Comparison of ENCODE assay signal across 18 mouse cellular contexts in genomic region chr7:57842383-57842896, GRCm38 (mm10).
DNase-seq lines count a peak whose midpoint lies in the region; ATAC-seq and TF ChIP-seq lines count a peak whose summit lies in the region.
"Had no signal": no experiment of that assay in that cellular context is flagged by ENCODE, and none has a peak within 500 bp of the region (broad histone marks: within the 10 kb centered on the region; RNA-seq: fewer than 3 reads in every experiment).

No protein-coding gene starts in this region.

- H3K9ac ChIP-seq in forebrain, embryonic 14.5 days (ENCODE audit: low read length), result no peak overlapping the region
- H3K9ac ChIP-seq in forebrain, embryonic 12.5 days, result no peak overlapping the region
- no peak overlapping the region for H3K9ac ChIP-seq in forebrain, embryonic 16.5 days (replicated peaks; ENCODE audit: low read depth, low read length)
- H3K9ac ChIP-seq: embryonic facial prominence, embryonic 13.5 days; embryonic facial prominence, embryonic 15.5 days had no signal

- TF ChIP-seq CTCF in brain, embryonic 14.5 days (IDR thresholded peaks at IDR 0.05; ENCODE audit: borderline replicate concordance, extremely low read depth, insufficient read depth, insufficient read length), result no peak

- no peak for TF ChIP-seq POLR2A in brain, embryonic 14.5 days (IDR thresholded peaks at IDR 0.05; ENCODE audit: borderline replicate concordance, extremely low read depth, insufficient read depth, insufficient read length, poor library complexity, severe bottlenecking)

- no peaks in the 10 kb centered on the region for H3K9me3 ChIP-seq in forebrain, embryonic 14.5 days (replicated peaks; ENCODE audit: control insufficient read depth, low read length)
- no peaks in the 10 kb centered on the region for H3K9me3 ChIP-seq in forebrain, embryonic 12.5 days
- H3K9me3 ChIP-seq in forebrain, embryonic 16.5 days (ENCODE audit: control insufficient read depth, low read length), result peaks cover 3% of the 10 kb centered on the region; the same call in 1 of the 2 replicates
- H3K9me3 ChIP-seq in forebrain, embryonic 10.5 days, result no peaks in the 10 kb centered on the region
- H3K9me3 ChIP-seq: embryonic facial prominence, embryonic 13.5 days; embryonic facial prominence, embryonic 15.5 days had no signal

- no peak overlapping the region for H3K4me3 ChIP-seq in forebrain, embryonic 14.5 days (ENCODE audit: low read depth, low read length)
- no peak overlapping the region for H3K4me3 ChIP-seq in forebrain, embryonic 12.5 days (replicated peaks)
- no peak overlapping the region for H3K4me3 ChIP-seq in forebrain, embryonic 16.5 days (replicated peaks; ENCODE audit: low read length)
- H3K4me3 ChIP-seq in forebrain, embryonic 10.5 days, result no peak overlapping the region
- H3K4me3 ChIP-seq: embryonic facial prominence, embryonic 13.5 days; embryonic facial prominence, embryonic 15.5 days; erythroblast, embryonic 14.5 days had no signal

- H3K4me1 ChIP-seq in forebrain, embryonic 14.5 days (ENCODE audit: control insufficient read depth, insufficient read depth, low read length), result no peaks in the 10 kb centered on the region
- H3K4me1 ChIP-seq in forebrain, embryonic 12.5 days, result no peaks in the 10 kb centered on the region
- H3K4me1 ChIP-seq in forebrain, embryonic 16.5 days (replicated peaks; ENCODE audit: control insufficient read depth, insufficient read depth, low read length), result 0 out of 2 replicates have a peak, but pooled peaks cover 2% of the 10 kb centered on the region
- H3K4me1 ChIP-seq in forebrain, embryonic 10.5 days, result no peaks in the 10 kb centered on the region
- H3K4me1 ChIP-seq: embryonic facial prominence, embryonic 13.5 days; embryonic facial prominence, embryonic 15.5 days had no signal

- no peaks in the 10 kb centered on the region for H3K27me3 ChIP-seq in forebrain, embryonic 14.5 days (replicated peaks; ENCODE audit: control insufficient read depth, insufficient read depth, low read length)
- no peaks in the 10 kb centered on the region for H3K27me3 ChIP-seq in forebrain, embryonic 12.5 days
- no peaks in the 10 kb centered on the region for H3K27me3 ChIP-seq in forebrain, embryonic 16.5 days (replicated peaks; ENCODE audit: control insufficient read depth, insufficient read depth, low read length)
- no peaks in the 10 kb centered on the region for H3K27me3 ChIP-seq in forebrain, embryonic 10.5 days (ENCODE audit: poor library complexity, severe bottlenecking)
- H3K27me3 ChIP-seq: embryonic facial prominence, embryonic 13.5 days; embryonic facial prominence, embryonic 15.5 days had no signal

- H3K36me3 ChIP-seq in forebrain, embryonic 14.5 days (ENCODE audit: control insufficient read depth, insufficient read depth, low read length), result no peaks in the 10 kb centered on the region
- no peaks in the 10 kb centered on the region for H3K36me3 ChIP-seq in forebrain, embryonic 12.5 days (replicated peaks)
- H3K36me3 ChIP-seq in forebrain, embryonic 16.5 days (ENCODE audit: control insufficient read depth, insufficient read depth), result no peaks in the 10 kb centered on the region
- H3K36me3 ChIP-seq in forebrain, embryonic 10.5 days (replicated peaks), result no peaks in the 10 kb centered on the region
- H3K36me3 ChIP-seq: embryonic facial prominence, embryonic 13.5 days; embryonic facial prominence, embryonic 15.5 days had no signal

- DNase-seq in forebrain, embryonic 14.5 days (ENCODE audit: low spot score), result peak; percentile 23
- no peak for DNase-seq in forebrain, embryonic 10.5 days (ENCODE audit: extremely low spot score, low spot score)
- peak; percentile 30 for DNase-seq in brain, embryonic 14.5 days (ENCODE audit: low read depth)
- DNase-seq in cerebellum, postnatal 4 days (ENCODE audit: low spot score in 2 of 2), result no peak
- DNase-seq: adrenal gland, adult 2 months; adrenal gland, postnatal 10 days; adrenal gland, postnatal 25 days; cerebellum, adult 11-12 months; cerebellum, adult 2 months; cerebellum, adult 9-10 months; cerebellum, postnatal 10 days; cerebellum, postnatal 25 days; embryo, embryonic 11 days had no signal

- 28% methylated on average over 1 of the region's 1 CpGs for WGBS in forebrain, embryonic 14.5 days
- WGBS in forebrain, embryonic 12.5 days, result 50% methylated on average over 1 of the region's 1 CpGs
- 26% methylated on average over 1 of the region's 1 CpGs for WGBS in forebrain, embryonic 16.5 days
- WGBS in forebrain, embryonic 10.5 days, result 54% methylated on average over 1 of the region's 1 CpGs

- peak; percentile 62 for ATAC-seq in forebrain, embryonic 14.5 days
- no peak for ATAC-seq in forebrain, embryonic 12.5 days (ENCODE audit: low FRiP score)
- peak; percentile 75 for ATAC-seq in forebrain, embryonic 16.5 days

- no peak overlapping the region for H3K27ac ChIP-seq in forebrain, embryonic 14.5 days (ENCODE audit: low read depth, low read length)
- no peak overlapping the region for H3K27ac ChIP-seq in forebrain, embryonic 12.5 days
- no peak overlapping the region for H3K27ac ChIP-seq in forebrain, embryonic 16.5 days (ENCODE audit: low read length)
- no peak overlapping the region for H3K27ac ChIP-seq in forebrain, embryonic 10.5 days
- H3K27ac ChIP-seq: embryonic facial prominence, embryonic 13.5 days; embryonic facial prominence, embryonic 15.5 days had no signal

- no peak overlapping the region for H3K4me2 ChIP-seq in forebrain, embryonic 14.5 days (ENCODE audit: low read length)
- H3K4me2 ChIP-seq in forebrain, embryonic 12.5 days, result no peak overlapping the region
- no peak overlapping the region for H3K4me2 ChIP-seq in forebrain, embryonic 16.5 days (ENCODE audit: low read length)
- H3K4me2 ChIP-seq: embryonic facial prominence, embryonic 13.5 days; embryonic facial prominence, embryonic 15.5 days had no signal

Comparison
In these comparisons a context has a peak if more than half of its experiments do, and no peak if none do; other contexts are left out.
1. DNase-seq: peak in forebrain, embryonic 14.5 days (single experiment) and brain, embryonic 14.5 days (single experiment); none in forebrain, embryonic 10.5 days (single experiment) and cerebellum, postnatal 4 days (0 of 2).